Mouse (Mus musculus) left cerebral cortex, adult 8-10 months (tissue): ENCODE measurements around the gene Irf2bp2. TPM values are rescaled to one million over a fixed set of nuclear protein-coding genes. Genes with fewer than 3 reads are reported as not detected.

ENCODE experiments used
- DNase-seq, 2 experiments: peaks; one replicate each; pipeline ENCODE4 v3.0.0; 2022; ENCODE audit warnings: low spot score in 2 of 2
- total RNA-seq, 4 experiments: library from RNA; stranded (reverse); gene quantifications; 2 replicates each; pipeline ENCODE4 v1.2.4; 2022

The Irf2bp2 gene
- total RNA-seq, 4 experiments from 2014 or later: 52.9 to 59.6 (median 58.6) TPM

DNA sequence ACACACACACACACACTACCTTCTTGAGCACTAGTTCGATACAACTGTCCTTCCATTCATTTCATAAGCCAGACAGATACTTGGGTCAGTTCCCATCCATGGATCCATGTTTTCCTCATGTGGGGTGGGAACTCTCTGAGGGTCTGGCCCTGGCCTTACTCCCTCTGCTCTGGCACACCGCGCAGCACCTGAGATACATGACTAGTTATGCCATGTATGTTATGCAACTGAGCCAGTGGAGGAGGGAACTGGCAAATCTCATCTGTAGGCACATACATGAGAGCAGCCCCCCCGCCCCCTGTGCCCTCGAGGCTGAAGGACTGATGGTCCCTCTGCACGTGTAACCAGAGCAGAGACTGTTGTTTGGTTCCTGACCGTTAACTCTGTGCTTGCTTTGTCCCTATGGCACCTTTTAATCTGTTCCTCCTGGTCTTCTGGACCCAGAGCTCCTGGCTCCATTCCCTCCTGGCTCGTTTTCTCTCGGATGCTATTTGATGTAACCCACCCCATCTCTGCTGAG lies 23.2 kb downstream of the Irf2bp2 start:
- DNase-seq: no peak

DNA sequence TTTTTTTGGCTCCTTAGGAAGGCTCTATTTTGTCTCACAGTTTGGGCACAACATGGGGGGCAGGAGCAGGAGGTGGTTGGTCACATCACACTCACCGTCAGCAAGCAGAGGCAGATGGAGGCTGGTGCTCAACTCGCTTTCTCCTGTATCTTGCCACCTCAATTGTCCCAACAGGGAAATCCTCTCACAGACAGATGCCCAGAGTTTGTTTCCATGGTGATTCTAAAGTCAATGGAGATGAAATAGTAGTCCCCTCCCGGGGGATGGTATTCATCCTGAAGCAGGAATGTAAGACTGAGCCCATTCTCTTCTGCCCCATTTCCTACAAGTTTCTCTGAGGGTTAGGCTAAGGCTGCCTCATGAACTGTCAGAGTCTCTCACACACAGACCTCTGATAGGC lies 23.7 kb downstream of the Irf2bp2 start:
- DNase-seq: no peak

DNA sequence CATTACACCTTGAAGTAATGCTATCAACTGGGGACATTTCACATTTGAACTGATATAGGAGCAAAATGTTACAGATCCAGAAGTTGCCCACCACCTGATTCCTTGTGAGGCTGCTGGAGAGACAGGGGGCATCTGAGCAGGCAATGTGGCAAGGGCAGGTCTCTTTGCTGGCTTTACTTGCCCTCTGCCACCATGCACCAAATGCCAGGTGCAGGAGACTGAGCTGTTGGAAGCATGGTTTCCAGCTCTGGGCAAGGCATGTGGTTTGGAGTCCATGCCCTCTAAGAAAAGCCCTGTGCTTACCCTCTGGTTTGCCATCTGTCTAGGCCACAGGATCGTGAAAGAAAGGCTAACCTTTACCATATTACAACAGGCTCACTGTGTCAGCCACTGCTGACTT lies 24.1 kb downstream of the Irf2bp2 start:
- DNase-seq: no peak

DNA sequence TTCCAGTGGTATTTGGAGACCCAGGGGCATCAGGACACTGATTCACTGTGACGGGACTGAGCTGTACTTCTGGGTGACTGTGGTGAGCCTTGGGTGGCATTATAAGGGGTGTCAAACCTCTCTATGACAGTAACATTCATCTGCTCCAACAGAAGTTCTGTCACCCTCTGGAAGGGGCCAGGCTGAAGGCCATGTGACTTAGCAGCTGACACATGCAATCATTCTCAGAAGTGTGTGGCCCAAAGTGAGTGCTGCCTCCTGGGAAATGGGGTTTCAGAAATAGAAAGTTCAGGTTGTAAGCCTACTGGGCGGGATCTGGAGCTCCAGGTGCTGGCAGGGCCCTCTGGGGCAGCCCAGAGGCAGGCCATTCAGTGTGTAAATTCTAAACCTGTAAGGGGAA lies 26.1 kb downstream of the Irf2bp2 start:
- no peak for DNase-seq

DNA sequence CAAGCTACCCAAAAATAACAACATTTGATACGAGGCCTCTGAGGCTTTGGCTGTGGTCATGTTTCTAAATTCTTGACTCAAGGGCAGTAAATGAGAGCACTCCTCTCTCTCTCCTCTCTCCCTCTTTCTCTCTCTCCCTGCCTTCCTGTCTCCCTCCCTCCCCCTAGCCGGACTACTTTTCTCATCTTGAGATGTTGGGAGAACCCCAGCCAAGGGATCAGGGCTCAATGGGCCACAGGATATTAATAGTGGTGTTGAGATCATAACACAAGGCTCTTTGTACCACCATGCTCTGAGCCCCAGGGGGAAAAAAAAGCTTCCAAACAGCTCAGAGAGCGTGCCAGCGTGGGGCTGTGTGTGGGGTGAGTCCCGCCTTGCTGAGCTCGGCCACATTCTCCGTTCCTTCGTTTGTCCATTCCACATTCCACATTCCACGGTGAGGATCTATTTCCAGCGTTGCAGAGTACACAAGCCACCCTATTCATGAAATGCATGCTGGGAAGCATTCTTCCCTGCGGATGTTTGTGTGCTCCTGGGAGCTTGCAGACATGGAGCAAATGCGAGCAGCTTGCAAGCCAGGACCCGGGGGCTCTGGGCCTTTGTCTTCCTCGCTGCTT lies 27.2 kb downstream of the Irf2bp2 start:
- peak in 1 of 2 experiments; percentile 63 for DNase-seq

DNA sequence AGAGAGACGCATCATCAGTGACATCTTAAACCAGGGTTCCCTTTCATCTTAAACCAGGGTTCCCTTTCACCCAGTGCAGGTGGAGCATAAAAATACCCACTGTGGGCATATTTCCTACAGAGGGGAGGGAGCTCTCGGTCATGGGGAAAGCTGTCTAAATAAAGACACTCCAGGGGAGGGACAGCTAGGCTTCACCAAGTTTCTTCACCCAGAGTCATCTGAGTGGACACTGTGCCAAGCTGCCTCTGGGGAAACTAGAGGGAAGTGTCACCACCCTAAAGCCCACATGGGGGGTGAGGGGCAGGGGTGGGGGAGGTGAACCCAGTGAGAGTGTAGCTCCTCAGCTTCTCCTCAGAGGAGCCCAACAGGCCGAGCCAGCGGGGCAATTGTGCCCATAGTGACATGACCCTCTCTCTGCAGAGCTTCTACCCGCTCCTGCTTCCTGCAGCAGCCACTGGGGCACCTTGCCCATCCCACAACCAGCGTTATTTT lies 27.8 kb downstream of the Irf2bp2 start:
- no peak for DNase-seq

DNA sequence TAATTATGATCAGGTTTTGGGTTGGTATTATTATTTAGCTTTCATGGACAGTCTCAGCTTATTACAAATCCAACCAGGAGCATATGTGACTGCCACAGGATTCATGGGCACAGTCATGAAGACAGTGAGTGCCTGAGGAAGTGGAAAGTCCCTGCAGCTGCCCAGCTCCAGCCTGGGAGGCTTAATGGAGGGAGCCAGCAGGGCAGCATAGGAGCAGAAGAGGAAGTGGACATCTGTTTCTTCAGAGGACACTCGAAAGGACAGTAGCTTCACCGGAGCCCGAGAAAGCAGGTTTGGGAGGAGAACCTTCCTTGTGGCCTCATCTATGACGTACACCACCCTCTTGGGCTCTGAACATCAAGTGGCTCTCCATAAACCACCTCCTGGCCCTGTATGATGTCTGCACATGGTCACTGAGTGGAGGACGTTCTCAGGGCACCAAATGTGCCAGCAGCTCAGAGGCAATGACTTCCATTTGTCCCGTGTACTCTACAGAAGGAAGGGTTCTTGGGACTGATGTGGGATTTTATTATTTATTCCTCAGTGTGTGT lies 28.5 kb downstream of the Irf2bp2 start:
- no peak for DNase-seq

DNA sequence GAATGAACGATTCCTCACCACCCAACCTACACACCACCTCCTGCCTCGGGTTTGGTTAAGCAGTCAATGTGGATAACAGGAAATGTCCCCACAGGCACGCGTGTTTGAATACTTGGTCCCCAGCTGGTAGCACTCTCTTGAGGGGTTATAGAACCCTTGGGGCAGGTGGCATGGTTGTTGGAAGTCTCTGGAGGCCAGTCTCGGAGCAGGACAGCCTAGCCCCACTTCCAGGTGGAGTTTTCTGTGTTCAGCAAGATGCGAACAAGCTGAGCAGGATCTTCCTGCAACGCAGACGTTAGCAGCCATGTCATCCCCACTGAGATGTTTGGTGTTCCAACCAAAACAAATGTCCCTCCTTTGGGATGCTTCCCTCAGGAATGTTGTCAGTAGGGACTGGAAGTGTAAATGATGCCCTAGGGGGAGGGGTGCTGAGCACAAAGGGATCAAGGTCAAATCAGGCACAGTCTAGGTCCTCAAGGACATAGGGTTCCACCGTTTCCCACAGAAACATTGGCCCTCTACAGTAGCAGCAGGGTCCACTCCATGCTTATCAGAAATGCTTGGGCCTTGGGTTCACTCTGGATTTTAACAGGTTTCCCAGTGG lies 29.1 kb downstream of the Irf2bp2 start:
- no peak for DNase-seq

DNA sequence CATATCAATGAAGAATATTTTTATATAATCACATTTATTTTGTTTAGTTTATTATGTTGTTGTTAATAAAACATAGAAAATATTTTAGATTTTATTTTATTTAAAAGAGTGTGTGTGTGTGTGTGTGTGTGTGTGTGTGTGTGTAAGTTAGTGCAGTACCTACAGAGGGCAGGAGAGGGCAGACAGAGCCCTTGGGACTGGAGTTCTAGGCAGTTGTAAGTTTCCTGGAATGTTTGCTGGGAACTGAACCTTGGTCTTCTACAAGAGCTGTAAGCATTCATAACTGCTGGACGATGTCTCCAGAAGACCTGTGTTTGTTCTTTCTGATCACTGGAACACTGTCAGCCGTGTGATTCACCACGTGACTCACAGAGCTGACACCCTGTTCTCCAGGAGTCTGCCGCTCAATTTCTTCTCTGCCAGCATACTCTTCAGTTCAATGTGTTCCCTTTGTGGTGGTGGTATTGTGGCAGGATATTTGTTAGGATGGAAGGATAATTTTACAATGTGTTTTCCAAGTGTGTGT lies 32.4 kb downstream of the Irf2bp2 start:
- DNase-seq: no peak

DNA sequence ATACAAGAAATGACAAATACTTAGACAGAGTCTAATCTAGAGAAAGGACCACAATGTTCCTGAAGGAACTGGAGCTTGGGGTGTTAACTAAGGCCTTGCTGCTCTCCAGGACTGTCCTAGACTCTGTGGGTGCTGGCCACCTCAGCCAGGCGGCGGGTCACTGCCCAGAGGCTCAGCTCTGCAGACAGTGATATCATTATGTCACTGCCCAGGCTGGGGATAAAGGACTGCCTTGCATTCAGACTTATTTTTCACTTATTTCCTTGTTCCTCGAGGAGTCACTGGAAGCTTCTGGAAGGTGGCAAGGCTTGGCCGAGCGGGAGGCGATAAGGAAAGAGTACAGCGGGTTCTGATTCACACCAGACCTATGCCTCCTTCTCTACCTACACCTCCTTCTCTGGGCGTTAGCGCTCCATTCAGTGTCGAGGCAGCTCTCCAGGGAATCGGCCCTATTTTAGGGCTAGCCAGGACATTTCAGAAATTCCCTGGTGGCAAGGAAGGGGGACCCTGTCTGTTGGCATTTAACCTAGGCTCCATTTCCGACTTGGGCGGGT lies 35.3 kb downstream of the Irf2bp2 start:
- no peak for DNase-seq

DNA sequence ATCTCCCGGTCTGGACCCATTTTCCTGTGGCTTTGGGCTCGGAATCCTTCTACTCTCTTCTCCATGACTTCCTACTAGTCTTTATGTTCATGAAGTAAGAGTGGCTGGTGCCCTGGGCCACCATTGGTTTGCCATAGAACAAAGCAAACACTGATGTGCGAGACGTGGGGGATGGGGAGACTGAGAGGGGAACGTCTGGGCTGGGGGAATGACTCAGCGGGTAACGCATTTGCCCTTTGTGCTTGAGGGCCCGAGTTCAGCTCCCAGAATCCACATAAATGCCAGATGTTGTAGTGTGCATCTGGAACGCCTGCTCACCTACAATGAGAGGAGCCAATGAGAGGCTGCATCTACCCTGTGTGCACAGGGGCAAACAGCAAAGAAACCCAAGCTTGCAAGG lies 36.4 kb downstream of the Irf2bp2 start:
- no peak for DNase-seq

DNA sequence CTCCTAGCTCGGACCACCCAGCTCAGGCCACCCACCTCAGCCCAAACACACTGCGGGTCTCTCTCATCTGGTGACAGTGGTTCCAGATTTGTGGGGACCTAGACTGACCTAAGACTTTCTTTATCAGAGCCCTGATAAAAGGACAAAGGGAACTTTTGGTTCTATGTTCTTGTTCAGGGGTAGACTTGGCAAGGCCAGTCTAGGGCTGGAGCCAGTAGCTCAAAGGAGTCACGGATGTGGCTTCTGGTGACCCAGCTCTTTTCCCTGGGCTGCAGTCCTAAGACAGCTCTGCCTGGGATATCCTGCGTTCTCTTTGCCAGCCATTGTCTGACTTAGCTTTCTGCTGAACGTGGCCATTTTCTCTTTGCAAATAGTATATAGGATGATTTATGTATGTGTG lies 37.1 kb downstream of the Irf2bp2 start:
- DNase-seq: no peak

DNA sequence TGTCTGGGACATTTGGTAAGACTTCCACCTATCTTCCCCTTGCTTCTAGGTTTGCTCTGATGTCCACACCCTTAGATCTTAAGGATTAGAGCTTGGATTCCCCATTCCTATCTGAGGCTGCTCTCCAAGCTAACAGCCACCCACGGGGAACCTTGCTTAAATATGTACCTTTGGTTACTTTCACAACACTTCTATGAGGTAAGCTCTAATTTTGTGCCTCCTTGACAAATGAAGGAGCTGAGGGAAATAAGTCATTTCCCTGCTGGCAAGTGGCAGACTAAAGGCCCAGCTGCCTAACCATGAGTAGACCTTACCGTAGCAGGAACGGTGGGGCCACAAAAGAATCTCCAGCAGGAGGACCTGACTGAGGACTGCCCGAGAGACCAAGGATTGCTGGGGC lies 39.0 kb downstream of the Irf2bp2 start:
- DNase-seq: no peak

DNA sequence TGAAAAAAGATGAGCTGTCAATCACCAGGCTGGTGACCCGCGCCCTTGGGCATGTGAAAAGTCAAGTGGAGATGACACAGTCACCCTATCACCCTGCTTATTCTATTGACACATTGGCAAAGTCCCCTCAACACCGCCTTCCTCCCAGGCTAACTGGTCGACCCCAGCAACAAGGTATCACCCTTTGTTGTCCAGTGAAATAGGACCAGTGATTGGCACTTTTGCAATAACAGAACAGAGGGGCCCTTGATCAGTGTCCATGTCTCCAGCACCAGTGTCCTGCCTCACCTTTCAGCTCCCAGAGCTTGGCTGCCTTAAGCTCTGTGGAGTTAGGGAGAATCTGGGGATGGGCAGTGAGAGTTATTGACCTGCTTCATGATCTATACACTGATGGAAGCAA lies 41.9 kb downstream of the Irf2bp2 start:
- DNase-seq: no peak

DNA sequence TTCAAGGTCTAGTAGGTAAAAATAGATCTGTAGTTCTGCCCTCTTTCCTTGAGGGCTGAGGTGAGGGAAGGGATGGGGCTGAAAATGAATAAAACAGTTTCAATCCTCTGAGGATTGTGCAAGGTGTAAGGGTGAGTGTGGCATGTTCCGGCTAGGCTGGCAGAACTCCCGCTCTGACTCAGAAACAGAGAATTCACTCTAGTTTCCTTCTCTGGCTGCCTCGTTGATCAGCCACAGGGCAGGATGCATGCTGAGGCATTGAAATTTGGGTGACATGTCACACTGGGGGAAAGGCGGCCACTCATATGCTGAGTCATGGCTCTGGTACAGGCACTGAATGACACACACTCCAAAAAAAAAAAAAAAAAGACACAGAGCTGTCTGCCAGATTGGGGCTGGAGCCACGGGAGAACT lies 42.8 kb downstream of the Irf2bp2 start:
- DNase-seq: no peak

DNA sequence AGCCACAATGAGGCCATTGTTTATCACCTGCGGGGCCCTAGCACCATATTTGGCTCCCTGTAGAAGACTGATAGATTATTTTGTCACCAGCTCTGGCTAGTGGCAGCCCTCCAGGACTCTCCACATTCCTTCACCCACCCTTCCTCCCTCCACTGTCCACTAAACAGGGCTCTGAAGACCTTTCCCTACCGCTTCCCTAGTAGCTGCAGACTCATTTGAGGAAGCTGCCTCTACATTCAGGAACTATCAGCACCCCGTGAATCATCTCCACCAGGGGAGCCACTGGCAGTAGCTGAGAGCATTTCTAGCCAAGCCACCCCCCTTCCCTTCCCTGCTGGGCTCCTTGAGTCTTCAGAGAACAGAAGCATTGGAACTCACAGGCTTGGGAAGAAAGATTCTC lies 45.9 kb downstream of the Irf2bp2 start:
- DNase-seq: no peak

DNA sequence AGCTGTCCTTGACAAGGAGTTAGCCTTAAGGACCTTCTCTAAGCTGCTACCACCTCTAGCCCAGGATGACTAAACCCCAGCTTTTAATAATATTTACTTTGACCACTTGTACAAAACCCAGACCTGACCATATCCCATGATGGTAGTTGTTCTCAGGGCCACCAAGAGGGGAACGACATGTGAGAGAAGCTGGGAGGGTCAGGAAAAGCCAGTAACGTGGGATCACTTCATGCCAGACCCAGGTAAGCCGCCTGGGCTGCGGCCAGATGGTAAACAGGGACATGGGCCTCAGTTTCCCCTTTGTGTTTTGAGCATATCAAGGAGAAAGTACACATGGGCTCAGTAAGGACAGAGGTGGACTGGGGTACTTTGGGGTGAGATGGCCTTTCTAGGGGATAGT lies 46.4 kb downstream of the Irf2bp2 start:
- no peak for DNase-seq

DNA sequence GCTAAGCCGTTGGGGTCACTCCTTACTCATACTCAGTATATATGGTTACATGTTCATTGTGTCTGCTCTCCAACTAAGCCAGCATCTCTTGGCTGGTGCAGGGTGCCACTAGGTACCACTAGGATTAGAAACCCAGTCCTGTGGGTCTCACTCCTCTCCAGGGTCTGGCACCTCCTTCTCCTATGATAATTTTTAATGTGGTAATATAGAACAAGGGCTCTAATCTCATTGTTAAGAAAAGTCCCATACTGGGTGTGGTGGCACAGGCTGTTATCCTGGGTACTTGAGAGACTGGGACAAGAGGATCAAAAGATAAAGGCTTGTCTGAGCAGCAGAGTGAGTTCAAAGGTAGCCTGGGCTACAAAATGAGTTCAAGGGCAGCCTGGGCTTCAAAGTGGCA lies 47.3 kb downstream of the Irf2bp2 start:
- DNase-seq: no peak

DNA sequence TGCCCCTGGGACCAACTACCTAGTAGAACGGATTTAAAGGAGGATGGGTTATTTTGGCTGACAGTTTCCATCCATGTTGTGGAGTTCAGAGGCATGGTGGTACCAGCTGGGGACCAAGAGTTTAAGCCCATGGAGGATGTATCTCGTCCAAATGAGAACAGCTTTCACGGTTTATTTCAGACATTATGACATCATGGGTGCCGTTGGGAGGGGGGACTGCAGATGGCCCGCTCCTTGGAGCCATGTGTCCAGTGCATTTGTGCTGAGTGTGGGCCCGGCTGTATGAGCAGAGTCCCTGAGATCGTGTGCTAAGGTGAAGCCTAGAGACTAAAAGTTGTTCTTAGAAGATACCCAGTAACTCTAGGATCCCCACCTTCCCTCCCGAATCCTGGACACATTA lies 50.4 kb downstream of the Irf2bp2 start:
- peak in 1 of 2 experiments; percentile 70 for DNase-seq

DNA sequence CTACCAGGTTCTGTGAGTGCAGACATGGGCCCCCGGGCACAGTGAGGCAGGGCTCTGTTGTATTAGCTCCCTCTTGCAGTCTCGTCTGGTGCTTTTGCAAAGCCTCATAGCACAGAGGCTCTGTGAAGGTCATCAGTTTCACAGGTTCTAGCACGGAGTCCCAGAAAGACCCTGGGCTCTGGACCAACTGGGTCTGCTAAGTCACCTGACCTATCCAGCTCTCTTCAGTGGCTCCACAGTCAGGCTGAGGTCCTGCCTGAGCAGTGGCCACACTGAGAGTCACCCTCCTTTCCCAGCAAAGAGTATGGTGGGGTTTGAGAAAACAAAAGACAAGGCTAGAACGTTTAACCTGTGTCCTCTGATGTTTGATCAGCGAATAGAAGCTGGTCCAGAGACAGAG lies 51.0 kb downstream of the Irf2bp2 start:
- DNase-seq: no peak

DNA sequence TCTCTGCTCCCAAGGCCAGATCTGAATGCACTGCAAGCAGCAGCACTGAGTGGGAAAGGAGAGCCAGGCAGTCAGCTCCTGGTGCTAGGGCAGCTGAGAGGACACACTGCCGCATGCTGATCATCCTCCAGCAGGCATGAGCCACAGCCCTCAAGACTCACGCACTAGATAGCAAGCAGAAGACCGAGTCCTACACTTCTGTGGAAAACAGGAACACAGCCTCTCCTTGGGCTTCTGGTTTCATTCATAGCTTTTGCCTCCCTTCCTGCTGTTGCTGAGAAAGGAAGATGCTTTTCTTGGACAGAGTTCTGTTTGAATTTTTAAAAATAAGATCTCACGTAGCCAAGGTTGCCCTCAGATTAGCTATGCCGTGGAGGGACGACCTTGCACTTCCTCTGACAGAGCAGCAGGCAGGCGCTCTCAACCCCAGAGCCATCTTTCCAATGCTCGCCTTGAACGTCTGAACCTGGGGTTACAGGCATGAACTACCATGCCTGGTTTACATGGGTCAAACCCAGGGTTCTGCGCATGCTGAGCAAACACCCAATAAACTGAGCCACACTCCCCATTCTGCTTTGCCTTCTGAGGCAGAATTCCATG lies 51.6 kb downstream of the Irf2bp2 start:
- DNase-seq: no peak

DNA sequence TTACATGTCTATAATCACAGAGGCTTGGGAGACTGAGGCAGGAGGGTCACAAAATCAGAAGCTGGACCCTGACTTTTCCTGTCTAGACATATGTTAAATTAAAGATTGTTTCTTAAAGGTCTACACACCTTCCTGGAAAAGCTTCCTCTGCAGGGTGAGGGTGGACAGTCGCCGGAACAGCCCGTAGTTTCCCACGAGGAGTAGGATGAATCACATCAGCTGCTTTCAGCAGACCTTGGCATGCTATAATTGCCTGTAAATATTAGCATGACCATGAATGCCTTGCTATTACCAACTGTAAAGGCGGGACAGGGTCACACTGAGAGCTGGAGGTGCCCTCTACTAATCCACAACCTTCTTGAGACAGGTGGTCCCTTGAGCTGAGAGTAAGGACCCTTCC lies 53.5 kb downstream of the Irf2bp2 start:
- DNase-seq: no peak
